Mouse (Mus musculus) midbrain, postnatal 0 days (tissue): ENCODE measurements around the gene Gins1. TPM values are rescaled to one million over a fixed set of nuclear protein-coding genes. Genes with fewer than 3 reads are reported as not detected.
A peak's percentile ranks its signal among the peaks of the same experiment; 100 is the strongest.
"Not testable (repeated sequence)": the region's sequence is repeated elsewhere in the genome, so short reads cannot be mapped to it uniquely, and the experiment has no call there.

ENCODE experiments used
- ATAC-seq: fragments of 200-750 bp; cut with Nextera tagmentation; 2 replicates; pipeline ENCODE4 v1.8.0; 2017; ENCODE audit warnings: moderate number of reproducible peaks, mild to moderate bottlenecking, moderate TSS enrichment, moderate library complexity; ENCODE audit not compliant: low FRiP score
- DNase-seq: peaks from one replicate; pipeline ENCODE4 v3.0.0-alpha.2; 2015; ENCODE audit warnings: low spot score
- H3K27ac ChIP-seq: fragments of 300-500 bp; sonication (generic); 2 replicates; pipeline ENCODE4 v1.5.1; 2014; ENCODE audit warnings: low read depth, mild to moderate bottlenecking, low read length, mixed read lengths
- H3K27me3 ChIP-seq: fragments of 300-500 bp; sonication (generic); 2 replicates; pipeline ENCODE4 v1.6.1; 2014; ENCODE audit warnings: low read length, control low read depth, mixed read lengths; ENCODE audit not compliant: insufficient read depth
- H3K36me3 ChIP-seq: fragments of 300-500 bp; sonication (generic); 2 replicates; pipeline ENCODE4 v1.6.1; 2014; ENCODE audit warnings: low read length, control low read depth, mixed read lengths; ENCODE audit not compliant: insufficient read depth
- H3K4me1 ChIP-seq: fragments of 300-500 bp; sonication (generic); 2 replicates; pipeline ENCODE4 v1.6.1; 2014; ENCODE audit warnings: mild to moderate bottlenecking, control low read depth, antibody characterized with exemption, low read length, mixed read lengths; ENCODE audit not compliant: insufficient read depth
- H3K4me2 ChIP-seq: fragments of 300-500 bp; sonication (generic); 2 replicates; pipeline ENCODE4 v1.6.1; 2014; ENCODE audit warnings: low read depth, mild to moderate bottlenecking, low read length, mixed read lengths; ENCODE audit not compliant: poor library complexity, severe bottlenecking
- H3K4me3 ChIP-seq: fragments of 300-500 bp; sonication (generic); 2 replicates; pipeline ENCODE4 v1.5.1; 2014; ENCODE audit warnings: low read depth, mild to moderate bottlenecking, low read length, moderate library complexity
- H3K9ac ChIP-seq: fragments of 300-500 bp; sonication (generic); replicated peaks from 2 replicates; pipeline ENCODE4 v1.6.1; 2014; ENCODE audit warnings: mild to moderate bottlenecking, low read length, moderate library complexity, mixed read lengths; ENCODE audit not compliant: poor library complexity, severe bottlenecking
- H3K9me3 ChIP-seq: fragments of 300-500 bp; sonication (generic); 2 replicates; pipeline ENCODE4 v1.6.1; 2016; ENCODE audit warnings: low read length, control low read depth
- CTCF ChIP-seq: IDR thresholded peaks from 2 replicates; pipeline ENCODE4 v1.5.1; 2016; ENCODE audit warnings: antibody characterized with exemption, mild to moderate bottlenecking
- WGBS: fragments of 180-500 bp; shearing (Covaris S2); extraction: QIAGEN DNeasy Blood & Tissue Kit; methylation state at CpG from one replicate; pipeline ENCODE4 v1.1.7; 2014; 5-methylcytosine and 5-hydroxymethylcytosine counted together
- polyA plus RNA-seq: library from polyadenylated mRNA; unstranded; fragments of >200 nt; fragmentation: Nextera tagmentation; extraction: Ambion mirVana; gene quantifications from 2 replicates; pipeline ENCODE4 v1.2.1, GENCODE M21; 2015
- total RNA-seq: library from RNA; depleted of rRNA; stranded (reverse); fragments of >200 nt; gene quantifications from 2 replicates; pipeline ENCODE4 v1.2.3, GENCODE M21; 2014

Gins1 gene
- total and polyA plus RNA-seq, 2 experiments from 2014 or later: 5.7 to 7.1 TPM

DNA sequence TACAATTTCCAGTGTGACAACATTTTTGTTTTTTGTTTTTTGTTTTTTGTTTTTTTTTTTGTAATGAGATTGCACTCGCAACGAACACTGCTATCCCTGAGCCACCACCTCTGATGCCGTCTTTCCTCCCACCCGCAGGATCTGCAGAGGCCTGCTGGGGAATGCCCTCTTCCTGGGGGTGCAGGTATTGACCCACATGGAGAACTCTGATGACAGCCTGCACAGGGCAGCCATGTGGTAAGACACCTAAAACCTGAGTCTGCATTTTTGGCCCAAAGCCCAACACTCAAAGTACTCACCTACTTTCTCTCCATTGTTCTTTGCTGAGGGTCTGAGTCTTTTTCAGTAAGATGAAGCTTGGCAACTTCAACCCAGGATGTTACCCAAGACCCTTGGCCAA is 29.5 kb downstream of the Gins1 start:
- WGBS: 94% methylated on average over 4 of the region's 4 CpGs
- no peak overlapping the region for H3K9ac ChIP-seq
- no peak overlapping the region for H3K4me3 ChIP-seq
- H3K36me3 ChIP-seq: peaks cover 17% of the 10 kb centered on the region
- no peaks in the 10 kb centered on the region for H3K9me3 ChIP-seq
- no peaks in the 10 kb centered on the region for H3K27me3 ChIP-seq
- TF ChIP-seq CTCF: no peak
- H3K4me2 ChIP-seq: no peak overlapping the region
- H3K27ac ChIP-seq: no peak overlapping the region
- ATAC-seq (no peak), DNase-seq (no peak)
- H3K4me1 ChIP-seq: no peaks in the 10 kb centered on the region

DNA sequence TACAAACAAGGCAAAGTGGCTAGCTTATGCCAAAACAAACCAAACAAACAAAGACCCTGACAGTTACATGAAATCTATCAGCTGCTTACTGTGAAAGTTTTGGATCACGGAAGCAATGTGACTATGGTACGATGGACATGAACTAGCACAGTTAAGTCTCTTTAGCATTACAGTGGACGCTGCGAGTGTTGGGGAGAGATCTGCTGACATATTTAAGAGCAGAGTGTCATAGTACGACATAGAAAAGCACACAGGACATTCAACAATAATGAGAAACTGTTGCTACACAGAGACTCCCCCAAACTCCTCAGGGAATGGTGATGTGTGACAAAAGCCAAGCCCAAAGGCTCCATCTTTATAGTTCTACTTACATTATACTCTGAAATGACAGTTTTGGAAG is 38.8 kb downstream of the Gins1 start:
- Histone ChIP-seq H3K27me3 (no peaks in the 10 kb centered on the region), H3K36me3 (no peaks in the 10 kb centered on the region; the same call in 1 of the 2 replicates), H3K4me1 (no peaks in the 10 kb centered on the region), H3K9me3 (no peaks in the 10 kb centered on the region), H3K9ac (no peak overlapping the region), H3K4me2 (no peak overlapping the region), H3K27ac (no peak overlapping the region), H3K4me3 (no peak overlapping the region)
- TF ChIP-seq CTCF: no peak
- DNase-seq (no peak), ATAC-seq (no peak)
- 93% methylated on average over 5 of the region's 5 CpGs for WGBS

DNA sequence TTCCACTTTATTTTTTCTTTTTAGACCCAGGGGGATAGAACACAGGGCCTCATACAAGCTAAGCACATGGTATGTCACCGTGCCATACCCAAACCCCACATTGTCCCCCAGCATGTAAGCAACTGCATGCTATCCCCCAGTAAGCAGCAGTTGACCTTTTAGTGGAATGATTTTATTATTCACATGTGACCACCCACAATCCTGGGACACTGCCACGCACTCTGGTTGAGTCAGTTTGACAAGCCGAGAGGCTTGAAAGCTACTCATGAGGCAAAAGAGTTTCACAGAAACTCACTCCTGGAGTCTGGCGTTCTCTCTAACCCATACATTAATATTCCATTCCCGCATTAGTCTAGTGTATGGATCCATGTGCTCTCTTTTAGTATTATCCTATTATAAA is 42.1 kb downstream of the Gins1 start:
- not testable (repeated sequence) for H3K27ac ChIP-seq, H3K27me3 ChIP-seq, H3K4me2 ChIP-seq, H3K36me3 ChIP-seq, H3K4me3 ChIP-seq, ATAC-seq, H3K9me3 ChIP-seq, DNase-seq, H3K9ac ChIP-seq, H3K4me1 ChIP-seq
- 91% methylated on average over 5 of the region's 5 CpGs for WGBS

DNA sequence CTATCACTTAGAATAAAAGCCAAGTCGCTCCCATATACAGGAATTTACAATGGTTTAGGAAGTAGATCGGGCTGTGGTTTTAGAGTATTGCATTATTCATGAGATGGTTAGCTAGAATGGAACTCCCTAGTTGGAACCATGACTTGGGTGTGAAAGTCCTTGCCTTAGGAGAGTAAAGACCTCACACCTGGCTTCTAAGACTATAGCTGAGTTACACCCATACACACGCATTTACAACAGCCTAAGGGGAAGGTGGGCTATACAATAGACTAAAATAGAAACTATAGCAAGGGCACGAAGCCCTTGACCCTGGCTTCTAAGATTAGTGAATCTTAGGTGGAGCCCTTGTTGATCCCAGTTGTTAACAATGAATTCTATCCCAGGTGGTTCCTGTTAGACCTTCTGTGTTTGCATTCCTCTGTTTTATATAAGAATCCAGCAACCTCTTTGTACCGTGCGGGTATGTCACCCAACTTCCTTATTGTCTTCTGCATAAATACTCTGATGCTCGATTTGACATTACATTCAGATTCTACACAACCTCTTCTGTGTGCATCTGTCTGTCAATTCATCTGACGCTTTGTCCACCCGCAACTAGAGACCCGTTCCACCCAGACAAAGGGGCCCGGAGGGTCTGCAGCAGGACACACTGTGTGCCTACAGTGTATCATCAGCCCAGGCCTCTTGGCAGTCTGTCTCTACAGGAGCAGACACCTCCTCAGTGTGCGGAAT is 42.8 kb downstream of the Gins1 start:
- not testable (repeated sequence) for H3K4me3 ChIP-seq, H3K36me3 ChIP-seq, ATAC-seq, H3K4me1 ChIP-seq, H3K27ac ChIP-seq, H3K9me3 ChIP-seq, H3K4me2 ChIP-seq, H3K9ac ChIP-seq, DNase-seq, H3K27me3 ChIP-seq
- 91% methylated on average over 12 of the region's 12 CpGs for WGBS

DNA sequence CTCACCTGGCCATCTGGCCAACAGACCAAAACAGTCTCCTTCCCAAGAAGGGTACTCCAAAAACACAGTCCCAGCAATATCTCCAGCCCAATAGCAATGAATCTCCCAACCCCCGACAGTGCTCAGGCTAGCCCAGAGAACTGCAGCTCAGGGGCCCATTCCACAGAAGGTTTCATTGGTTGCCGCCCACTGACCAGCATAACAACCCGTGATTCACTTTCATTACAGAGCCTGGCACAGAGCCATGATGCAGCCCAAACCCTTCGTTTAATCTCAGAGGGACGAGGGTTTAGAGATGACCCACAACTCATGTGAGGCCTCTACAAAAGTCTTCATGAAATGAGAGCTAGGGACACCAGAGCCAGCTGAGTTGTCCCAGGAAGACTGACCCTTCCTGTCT is 43.6 kb downstream of the Gins1 start:
- Histone ChIP-seq H3K9me3 (no peaks in the 10 kb centered on the region), H3K4me1 (no peaks in the 10 kb centered on the region), H3K9ac (no peak overlapping the region), H3K36me3 (peaks cover 9% of the 10 kb centered on the region), H3K4me2 (no peak overlapping the region), H3K4me3 (no peak overlapping the region), H3K27ac (no peak overlapping the region), H3K27me3 (no peaks in the 10 kb centered on the region)
- no peak for TF ChIP-seq CTCF
- ATAC-seq (no peak), DNase-seq (no peak)
- WGBS: 85% methylated on average over 5 of the region's 5 CpGs

DNA sequence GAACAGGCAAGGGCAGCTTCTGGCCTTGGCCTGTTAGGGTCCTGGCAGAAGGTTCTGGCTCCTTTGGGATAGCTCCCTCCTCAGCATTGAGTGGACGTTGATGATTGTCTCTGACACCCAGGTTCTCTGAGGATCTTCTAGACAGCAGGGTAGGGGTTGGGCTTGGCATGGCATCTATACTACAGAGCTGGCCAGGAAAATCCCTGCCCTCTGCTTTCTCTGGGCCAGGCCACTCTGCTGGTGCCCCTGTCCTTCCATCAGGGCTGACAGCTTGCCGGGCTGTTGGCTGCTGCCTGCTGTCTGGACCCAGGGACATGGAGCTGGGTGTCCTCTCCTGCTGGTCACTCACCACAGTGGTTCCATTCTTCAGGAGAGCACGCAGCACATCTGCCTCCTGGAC is 44.5 kb downstream of the Gins1 start:
- TF ChIP-seq CTCF: no peak
- peak; percentile 10 for DNase-seq
- no peak overlapping the region for H3K4me3 ChIP-seq
- ATAC-seq: no peak
- no peak overlapping the region for H3K9ac ChIP-seq
- H3K9me3 ChIP-seq: no peaks in the 10 kb centered on the region
- 95% methylated on average over 3 of the region's 3 CpGs for WGBS
- no peak overlapping the region for H3K27ac ChIP-seq
- no peaks in the 10 kb centered on the region for H3K4me1 ChIP-seq
- H3K36me3 ChIP-seq: peaks cover 9% of the 10 kb centered on the region; the same call in 1 of the 2 replicates
- no peaks in the 10 kb centered on the region for H3K27me3 ChIP-seq
- no peak overlapping the region for H3K4me2 ChIP-seq
